Mouse (Mus musculus): Measurements from ENCODE around the gene 1600002K03Rik. TPM values are rescaled to one million over a fixed set of nuclear protein-coding genes. Genes with fewer than 3 reads are reported as not detected.

The 1600002K03Rik gene
- total RNA-seq, 2 experiments from 2014 or later, result 3.9 to 5.5 TPM

- peak; percentile 85 for DNase-seq
Measured at GRCm38 (mm10) chr10:80141243-80141642, 31.5 kb upstream of the 1600002K03Rik start.

GRCm38 (mm10) chr10:80141786-80142529, 30.8 kb upstream of the 1600002K03Rik start:
- peak; percentile 89 for DNase-seq

GRCm38 (mm10) chr10:80142530-80142925, 30.2 kb upstream of the 1600002K03Rik start:
- no peak for DNase-seq

DNA sequence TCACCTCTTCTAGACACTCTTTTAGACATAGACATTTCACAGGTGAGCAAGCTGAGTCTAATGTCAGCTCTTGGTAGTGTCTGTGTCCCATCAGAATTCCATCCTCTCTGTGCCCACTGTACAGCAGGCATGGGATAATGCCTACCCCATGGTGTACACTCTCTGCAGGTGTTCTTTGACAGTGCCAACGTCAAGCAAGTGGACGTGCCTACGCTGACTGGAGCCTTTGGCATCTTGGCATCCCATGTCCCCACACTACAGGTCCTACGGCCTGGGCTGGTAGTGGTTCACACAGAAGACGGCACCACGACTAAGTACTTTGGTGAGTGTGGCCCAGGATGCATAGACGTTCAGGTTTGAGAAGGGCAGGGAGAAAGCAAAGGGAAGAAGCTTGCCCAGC, 29.1 kb upstream of the 1600002K03Rik start:
- no peak for DNase-seq

DNA sequence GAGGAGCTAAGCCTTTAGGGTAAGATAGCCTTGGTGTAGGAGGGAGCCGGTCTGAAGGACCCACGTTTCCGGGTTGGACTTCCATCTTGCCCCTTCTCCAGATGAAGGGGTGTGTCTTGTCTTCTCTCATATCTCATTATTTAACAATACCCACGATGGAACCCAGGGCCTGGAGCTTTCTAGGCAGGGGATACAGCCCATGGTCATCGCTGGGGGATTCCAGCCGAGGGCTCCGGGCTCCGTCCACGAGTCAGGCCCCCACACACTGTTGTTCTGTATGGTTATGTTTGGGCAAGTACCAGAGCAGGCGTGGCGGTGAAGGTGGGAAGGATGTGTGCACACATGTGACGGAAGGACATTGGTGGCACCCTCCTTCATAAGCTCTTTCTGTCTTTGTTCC, 28.6 kb upstream of the 1600002K03Rik start:
- DNase-seq, result no peak

GRCm38 (mm10) chr10:80144864-80145838, 27.6 kb upstream of the 1600002K03Rik start:
- DNase-seq, result peak; percentile 86

DNA sequence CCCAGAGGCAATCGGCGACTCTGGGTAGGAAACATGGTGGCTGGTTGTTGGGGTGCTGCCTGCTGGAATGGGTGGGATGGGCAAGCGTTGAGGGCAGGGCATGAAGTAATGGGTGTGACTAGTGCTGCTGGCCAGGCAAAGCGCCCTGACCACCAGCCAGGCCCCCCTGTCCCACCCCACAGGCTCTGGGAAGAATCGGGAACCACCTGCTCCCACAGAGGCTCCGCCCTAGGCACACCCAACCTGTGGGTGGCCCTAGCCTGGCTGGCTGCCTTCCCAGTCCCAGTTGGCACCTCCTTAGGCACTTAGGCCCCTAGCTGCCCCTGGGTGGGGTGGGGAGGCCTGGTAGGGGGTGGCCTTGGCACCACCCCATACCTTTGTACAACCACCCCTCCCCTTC, 26.8 kb upstream of the 1600002K03Rik start:
- no peak for DNase-seq

DNA sequence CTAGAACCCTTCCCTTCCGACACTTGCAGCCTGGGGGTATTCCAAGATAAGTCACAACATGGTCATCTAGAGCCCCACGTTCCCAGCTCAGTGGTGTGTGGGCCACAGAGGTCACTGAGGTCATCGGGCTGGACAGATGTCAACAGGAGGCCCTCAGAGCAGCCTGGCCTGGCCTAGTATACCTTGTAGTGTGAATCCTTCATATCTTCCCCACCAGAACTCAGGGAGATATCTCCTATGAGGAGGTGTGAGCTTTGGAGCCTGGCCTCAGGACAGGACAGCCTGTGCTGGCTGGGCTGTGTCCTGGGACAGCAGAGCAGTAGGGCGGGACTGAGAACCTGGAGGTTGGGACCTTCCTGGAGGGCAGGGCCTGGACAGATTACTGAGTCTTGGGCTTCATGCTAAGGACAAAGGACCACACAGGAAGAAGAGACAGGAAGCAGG, 26.2 kb upstream of the 1600002K03Rik start:
- no peak for DNase-seq

DNA sequence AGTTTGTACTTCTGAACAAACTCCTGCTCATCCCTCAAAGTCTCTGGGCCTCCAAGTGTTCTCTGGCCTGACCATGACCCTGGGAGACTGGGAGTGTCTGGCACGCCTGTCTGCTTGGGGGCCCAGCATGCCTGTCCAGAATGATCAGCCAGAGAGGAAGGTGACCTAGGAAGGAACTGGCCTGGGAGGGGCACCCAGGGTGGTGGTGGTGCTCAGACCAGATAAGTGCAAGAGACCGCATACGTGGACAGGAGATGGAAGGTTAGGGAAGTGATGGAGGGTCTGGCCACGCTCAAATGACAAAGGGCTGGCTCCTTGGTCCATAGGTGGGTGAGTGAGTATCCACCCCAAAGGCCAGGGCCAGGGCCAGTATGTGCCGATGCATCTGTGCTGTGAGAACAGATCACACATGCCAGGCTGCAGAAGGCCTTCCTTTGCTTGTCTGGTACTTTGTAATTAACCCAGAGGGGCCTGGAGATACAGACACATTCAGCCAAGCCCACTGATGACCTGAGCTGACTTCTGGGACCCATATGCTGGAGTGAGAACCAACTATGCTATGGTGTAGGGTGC, 25.5 kb upstream of the 1600002K03Rik start:
- no peak for DNase-seq

- peak; percentile 81 for DNase-seq
Measured at GRCm38 (mm10) chr10:80147719-80148601, 24.8 kb upstream of the 1600002K03Rik start, which contains the start of gene Midn. Midn (plus strand) TSS chr10:80148272.

DNA sequence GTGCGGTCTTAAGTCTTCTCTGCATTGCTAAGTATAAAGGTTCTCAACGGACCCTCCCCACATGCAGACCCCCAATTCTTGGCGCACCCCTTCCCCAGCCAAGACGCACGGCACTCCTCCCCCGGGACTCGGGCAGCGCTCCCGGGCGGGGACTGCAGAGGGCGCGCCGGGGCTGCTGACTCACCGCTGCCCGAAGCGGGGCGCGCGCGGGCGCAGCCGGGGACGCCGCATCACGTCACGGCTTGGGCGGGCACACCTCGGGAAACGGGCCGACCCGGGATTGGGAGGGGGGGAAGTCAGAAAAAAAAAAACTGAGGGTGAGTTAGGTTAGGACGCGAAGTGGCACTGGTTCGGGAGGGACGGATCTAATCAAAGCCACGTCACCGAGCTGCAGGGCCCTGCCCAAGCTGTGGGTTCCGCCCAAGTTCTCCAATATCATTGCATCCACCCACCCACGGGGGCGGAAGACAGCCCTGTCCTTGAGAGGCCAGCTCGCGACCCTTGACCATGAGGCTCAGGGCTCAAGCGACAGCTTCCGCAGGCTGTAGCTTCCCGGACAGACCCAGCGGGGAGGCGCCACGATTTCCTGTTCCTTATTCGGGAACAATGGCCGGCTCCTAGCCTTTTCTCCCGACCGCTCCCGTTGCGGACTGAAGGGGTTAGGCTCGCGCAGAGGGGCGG, 24.0 kb upstream of the 1600002K03Rik start:
- peak; percentile 96 for DNase-seq

- peak; percentile 94 for DNase-seq
Measured at GRCm38 (mm10) chr10:80149291-80150225, 23.2 kb upstream of the 1600002K03Rik start.

DNA sequence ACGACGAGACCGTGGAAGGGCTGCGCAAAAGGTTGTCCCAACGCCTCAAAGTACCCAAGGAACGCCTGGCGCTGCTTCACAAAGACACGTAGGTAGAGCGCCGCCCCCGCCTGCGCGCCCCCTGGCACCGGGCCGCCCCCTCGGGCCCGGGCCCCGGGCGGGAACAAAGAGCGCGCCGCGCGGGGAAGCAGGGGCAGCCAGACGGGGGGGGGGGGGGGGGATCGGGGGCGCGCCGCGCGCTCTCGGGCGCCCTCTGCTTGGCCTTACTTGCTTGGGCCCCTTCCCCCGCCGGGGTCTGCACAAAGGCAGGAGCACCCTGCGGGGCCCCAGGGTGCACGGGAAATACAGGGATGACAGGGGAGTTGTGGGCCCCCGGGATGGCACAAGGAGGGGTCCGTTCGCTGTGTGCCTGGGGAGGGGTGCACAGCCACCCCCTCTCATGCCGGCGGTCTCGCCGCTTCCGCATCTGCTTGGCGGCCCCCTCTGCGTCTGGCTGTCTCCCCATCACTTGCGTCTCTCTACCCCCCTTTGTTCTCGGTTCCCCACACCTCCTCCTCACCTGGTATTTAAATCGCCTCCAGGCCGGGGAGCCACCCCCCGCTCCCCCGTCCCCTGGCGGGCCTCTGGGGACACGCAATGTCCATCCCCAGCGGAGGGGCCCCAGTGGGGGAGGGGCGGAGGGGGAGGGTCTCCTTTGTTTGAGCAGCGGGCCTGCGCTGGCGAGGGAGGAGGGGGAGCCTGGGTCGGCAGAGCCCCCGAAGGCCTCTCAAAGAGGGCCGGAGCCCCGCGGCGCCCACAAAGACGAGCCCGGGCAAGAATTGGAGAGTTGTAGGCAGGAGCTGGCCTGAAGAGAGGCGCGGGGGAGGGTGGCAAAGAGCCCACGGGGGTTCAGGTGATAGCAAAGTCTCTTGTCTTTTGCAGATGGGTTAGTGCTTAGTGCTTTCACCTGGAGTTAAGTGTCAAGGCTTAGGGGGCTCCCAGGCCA, 22.2 kb upstream of the 1600002K03Rik start:
- peak; percentile 63 for DNase-seq

DNA sequence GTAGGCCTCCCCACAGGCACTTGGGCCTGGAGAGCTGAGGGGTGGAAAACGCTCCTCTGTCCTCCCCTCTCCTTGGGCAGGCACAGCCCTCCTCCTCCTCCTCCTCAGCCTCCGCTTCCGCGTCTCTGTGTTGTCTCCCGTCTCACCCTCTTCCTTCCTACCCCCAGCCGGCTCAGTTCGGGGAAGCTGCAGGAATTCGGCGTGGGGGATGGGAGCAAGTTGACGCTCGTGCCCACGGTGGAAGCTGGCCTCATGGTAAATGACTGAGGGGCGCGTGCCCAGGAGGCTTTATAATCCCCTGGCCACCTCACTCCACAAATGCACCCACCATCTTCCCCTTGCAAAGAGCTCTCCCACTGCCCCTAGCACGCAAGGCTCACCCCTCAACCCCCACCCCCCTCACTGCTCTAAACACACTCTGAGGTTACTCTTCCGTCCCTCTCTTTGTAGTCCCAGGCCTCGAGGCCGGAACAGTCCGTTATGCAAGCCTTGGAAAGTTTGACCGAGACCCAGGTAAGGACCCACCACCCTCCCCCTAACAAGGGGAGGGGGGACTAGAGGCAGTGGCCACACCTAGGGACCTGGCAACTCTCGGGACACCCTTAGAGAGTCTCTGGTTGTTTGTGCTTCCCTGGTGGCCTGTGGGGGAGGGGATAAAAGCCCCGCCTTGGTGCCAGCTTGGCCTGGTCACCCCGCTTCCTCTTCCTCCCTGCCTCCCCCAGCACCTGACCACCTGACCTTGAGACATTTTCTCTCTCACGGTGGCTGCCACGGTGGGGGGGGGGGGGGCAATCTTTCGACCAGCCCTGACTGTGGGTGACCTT, 21.3 kb upstream of the 1600002K03Rik start:
- peak; percentile 61 for DNase-seq

- peak; percentile 45 for DNase-seq
Measured at GRCm38 (mm10) chr10:80152071-80152872, 20.5 kb upstream of the 1600002K03Rik start.

DNA sequence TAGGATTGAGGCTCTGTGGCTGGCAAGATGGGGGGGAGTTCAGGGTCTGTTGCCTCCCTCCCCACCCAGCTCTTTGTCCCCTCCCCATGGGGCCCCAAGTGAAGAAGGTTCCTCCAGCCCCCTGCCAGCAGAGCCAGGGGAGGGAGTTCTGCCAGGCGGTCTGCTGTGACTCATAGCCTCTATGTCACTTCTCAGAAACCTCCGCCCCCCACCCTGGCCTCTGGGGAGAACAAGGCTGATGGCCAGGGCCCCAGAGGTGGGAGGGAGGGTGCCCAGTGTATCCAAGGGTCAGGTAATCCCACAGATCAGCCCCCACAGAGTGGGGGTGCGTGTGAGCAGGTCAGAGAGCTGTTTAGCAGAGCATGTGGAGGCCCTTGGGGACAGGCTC, 19.9 kb upstream of the 1600002K03Rik start:
- DNase-seq, result peak; percentile 29

GRCm38 (mm10) chr10:80153713-80154112, 19.0 kb upstream of the 1600002K03Rik start:
- no peak for DNase-seq
